In genomic region chr1:89823036-89823435, GRCm38 (mm10) we compare ENCODE assay signal across 23 mouse cellular contexts.
DNase-seq lines count a peak whose midpoint lies in the region; ATAC-seq and TF ChIP-seq lines count a peak whose summit lies in the region.
"Had no signal": no experiment of that assay in that cellular context is flagged by ENCODE, and none has a peak within 500 bp of the region (broad histone marks: within the 10 kb centered on the region; RNA-seq: fewer than 3 reads in every experiment).

No protein-coding gene starts in this region.

- H3K27me3 ChIP-seq in kidney, adult 2 months (replicated peaks; ENCODE audit: control insufficient read depth, insufficient read depth, low read length): no peaks in the 10 kb centered on the region
- H3K27me3 ChIP-seq in intestine, postnatal 0 days (replicated peaks; ENCODE audit: control insufficient read depth, insufficient read depth, low read length): no peaks in the 10 kb centered on the region
- peaks cover 17% of the 10 kb centered on the region for H3K27me3 ChIP-seq in embryonic facial prominence, embryonic 10.5 days (replicated peaks; ENCODE audit: low read depth, poor library complexity, severe bottlenecking)
- H3K27me3 ChIP-seq: embryonic facial prominence, embryonic 15.5 days; heart, embryonic 15.5 days; hindbrain, embryonic 15.5 days had no signal

- no peak for TF ChIP-seq CTCF in kidney, adult 2 months (conservative IDR thresholded peaks at IDR 0.05; ENCODE audit: insufficient read depth, insufficient read length, low read depth, low read length)
- TF ChIP-seq CTCF in intestine, postnatal 0 days (IDR thresholded peaks at IDR 0.05; ENCODE audit: low read depth): no peak

- no peak overlapping the region for H3K9ac ChIP-seq in intestine, postnatal 0 days (ENCODE audit: low read depth, low read length)
- H3K9ac ChIP-seq: embryonic facial prominence, embryonic 15.5 days; heart, embryonic 15.5 days; hindbrain, embryonic 15.5 days had no signal

- no peaks in the 10 kb centered on the region for H3K9me3 ChIP-seq in intestine, postnatal 0 days (ENCODE audit: control insufficient read depth)
- H3K9me3 ChIP-seq in embryonic facial prominence, embryonic 10.5 days: no peaks in the 10 kb centered on the region
- H3K9me3 ChIP-seq: embryonic facial prominence, embryonic 15.5 days; forebrain, embryonic 10.5 days; heart, embryonic 10.5 days; heart, embryonic 15.5 days; hindbrain, embryonic 15.5 days had no signal

- H3K4me1 ChIP-seq in kidney, adult 2 months (ENCODE audit: control insufficient read depth, insufficient read depth, low read length): peaks cover 17% of the 10 kb centered on the region
- H3K4me1 ChIP-seq in intestine, postnatal 0 days (replicated peaks; ENCODE audit: control insufficient read depth, insufficient read depth, low read length): 0 out of 2 replicates have a peak, but pooled peaks cover 5% of the 10 kb centered on the region
- H3K4me1 ChIP-seq in embryonic facial prominence, embryonic 10.5 days: peaks cover 71% of the 10 kb centered on the region
- H3K4me1 ChIP-seq: embryonic facial prominence, embryonic 15.5 days; heart, embryonic 10.5 days; heart, embryonic 15.5 days had no signal

- no peak overlapping the region for H3K4me3 ChIP-seq in kidney, adult 2 months (ENCODE audit: insufficient read depth, low read depth, low read length)
- no peak overlapping the region for H3K4me3 ChIP-seq in intestine, postnatal 0 days (ENCODE audit: low read depth, low read length)
- H3K4me3 ChIP-seq in embryonic facial prominence, embryonic 10.5 days: no peak overlapping the region
- H3K4me3 ChIP-seq: embryonic facial prominence, embryonic 15.5 days; erythroblast, embryonic 14.5 days; forebrain, embryonic 10.5 days; gastrocnemius, adult 2 months; heart, embryonic 10.5 days; heart, embryonic 15.5 days; hindbrain, embryonic 15.5 days had no signal

- H3K27ac ChIP-seq in kidney, adult 2 months (ENCODE audit: insufficient read depth, low read depth, low read length): peak overlapping the region; percentile 65
- peak overlapping the region; percentile 62; the same call in 1 of the 2 replicates for H3K27ac ChIP-seq in intestine, postnatal 0 days (ENCODE audit: low read depth, low read length)
- no peak overlapping the region for H3K27ac ChIP-seq in embryonic facial prominence, embryonic 10.5 days (replicated peaks)
- H3K27ac ChIP-seq: embryonic facial prominence, embryonic 15.5 days; forebrain, embryonic 10.5 days; gastrocnemius, adult 2 months; heart, embryonic 10.5 days; heart, embryonic 15.5 days; hindbrain, embryonic 15.5 days had no signal

- H3K4me2 ChIP-seq in intestine, postnatal 0 days (replicated peaks; ENCODE audit: low read depth): no peak overlapping the region
- H3K4me2 ChIP-seq: embryonic facial prominence, embryonic 15.5 days; heart, embryonic 15.5 days; hindbrain, embryonic 15.5 days had no signal

- H3K36me3 ChIP-seq in kidney, adult 2 months (ENCODE audit: control insufficient read depth, insufficient read depth, low read length): no peaks in the 10 kb centered on the region
- no peaks in the 10 kb centered on the region for H3K36me3 ChIP-seq in intestine, postnatal 0 days (ENCODE audit: control insufficient read depth, insufficient read depth)
- no peaks in the 10 kb centered on the region for H3K36me3 ChIP-seq in embryonic facial prominence, embryonic 10.5 days (replicated peaks)
- H3K36me3 ChIP-seq: embryonic facial prominence, embryonic 15.5 days; forebrain, embryonic 10.5 days; heart, embryonic 10.5 days; heart, embryonic 15.5 days; hindbrain, embryonic 15.5 days had no signal

- TF ChIP-seq POLR2A in kidney, adult 2 months (IDR thresholded peaks at IDR 0.05; ENCODE audit: low read depth, low read length): no peak

- DNase-seq in kidney, adult 2 months: peak; percentile 76
- DNase-seq in kidney, postnatal 4 days: no peak
- peak; percentile 64 for DNase-seq in kidney, adult 9 months
- peak; percentile 32 to 63 for DNase-seq in kidney, postnatal 36 days
- DNase-seq in heart, adult 18-20 months: no peak
- no peak for DNase-seq in embryonic facial prominence, embryonic 10.5 days (ENCODE audit: low spot score)
- DNase-seq: adrenal gland, adult 2 months; adrenal gland, postnatal 25 days; cerebellum, adult 18-20 months; cerebellum, adult 9-11 months; cerebellum, postnatal 36 days; gastrocnemius, adult 2 months; gastrocnemius, postnatal 36 days; heart, adult 11 months; heart, postnatal 14 days had no signal

- ATAC-seq in intestine, postnatal 0 days: no peak
- ATAC-seq: forebrain, embryonic 14.5 days had no signal

- 71% methylated on average over 7 of the region's 7 CpGs for WGBS in kidney, adult 2 months
- WGBS in intestine, postnatal 0 days: 81% methylated on average over 7 of the region's 7 CpGs
- WGBS in embryonic facial prominence, embryonic 10.5 days: 91% methylated on average over 7 of the region's 7 CpGs

Comparison
In these comparisons a context has a peak if more than half of its experiments do, and no peak if none do; other contexts are left out.
1. DNase-seq: peak in kidney, adult 2 months (single experiment), kidney, adult 9 months (single experiment) and kidney, postnatal 36 days (2 of 2); none in kidney, postnatal 4 days (0 of 2), heart, adult 18-20 months (0 of 2) and embryonic facial prominence, embryonic 10.5 days (single experiment).